Mouse (Mus musculus) liver, embryonic 11.5 days (tissue): ENCODE data around the gene Stat3. TPM values are rescaled to one million over a fixed set of nuclear protein-coding genes. Genes with fewer than 3 reads are reported as not detected.

ENCODE experiments used
- ATAC-seq: fragments of 200-750 bp; cut with Nextera tagmentation; replicated peaks from 2 replicates; pipeline ENCODE4 v1.8.0; 2017; ENCODE audit warnings: moderate number of reproducible peaks, mild to moderate bottlenecking, moderate TSS enrichment, moderate library complexity; ENCODE audit not compliant: low FRiP score
- DNase-seq: peaks from one replicate; pipeline ENCODE4 v3.0.0-alpha.2; 2017; ENCODE audit warnings: low spot score
- H3K27ac ChIP-seq: fragments of 300-500 bp; sonication (generic); 2 replicates; pipeline ENCODE4 v1.5.1; 2014; ENCODE audit warnings: mild to moderate bottlenecking, low read depth, low read length, control low read depth
- H3K27me3 ChIP-seq: fragments of 300-500 bp; sonication (generic); replicated peaks from 2 replicates; pipeline ENCODE4 v1.6.1; 2014; ENCODE audit warnings: low read length, mixed read lengths; ENCODE audit not compliant: control insufficient read depth, insufficient read depth
- H3K36me3 ChIP-seq: fragments of 300-500 bp; sonication (generic); 2 replicates; pipeline ENCODE4 v1.6.1; 2014; ENCODE audit warnings: mild to moderate bottlenecking, low read length, moderate library complexity, mixed read lengths; ENCODE audit not compliant: control insufficient read depth, insufficient read depth
- H3K4me1 ChIP-seq: fragments of 300-500 bp; sonication (generic); replicated peaks from 2 replicates; pipeline ENCODE4 v1.6.1; 2014; ENCODE audit warnings: low read length, mixed read lengths; ENCODE audit not compliant: control insufficient read depth, insufficient read depth
- H3K4me2 ChIP-seq: fragments of 300-500 bp; sonication (generic); 2 replicates; pipeline ENCODE4 v1.6.1; 2014; ENCODE audit warnings: mild to moderate bottlenecking, control low read depth, moderate library complexity
- H3K4me3 ChIP-seq: fragments of 300-500 bp; sonication (generic); 2 replicates; pipeline ENCODE4 v1.5.1; 2014; ENCODE audit warnings: low read depth, low read length, control low read depth
- H3K9ac ChIP-seq: fragments of 300-500 bp; sonication (generic); 2 replicates; pipeline ENCODE4 v1.6.1; 2014; ENCODE audit warnings: low read depth, low read length, control low read depth
- H3K9me3 ChIP-seq: fragments of 300-500 bp; sonication (generic); 2 replicates; pipeline ENCODE4 v1.6.1; 2016; ENCODE audit warnings: low read length, inconsistent platforms, mixed read lengths; ENCODE audit not compliant: control insufficient read depth
- WGBS: fragments of 180-500 bp; shearing (Covaris S2); extraction: QIAGEN DNeasy Blood & Tissue Kit; methylation state at CpG from one replicate; pipeline ENCODE4 v1.1.7; 2014; 5-methylcytosine and 5-hydroxymethylcytosine counted together
- polyA plus RNA-seq: library from polyadenylated mRNA; unstranded; fragments of >200 nt; fragmentation: Nextera tagmentation; extraction: Ambion mirVana; gene quantifications from 2 replicates; pipeline ENCODE4 v1.2.1, GENCODE M21; 2014

Gene Stat3
- polyA plus RNA-seq = 52.9 and 57.3 TPM in 2 replicates

GRCm38 (mm10) chr11:100939512-100940151, at the start of gene Stat3:
TSS of gene Stat3 (minus strand) at chr11:100939540.
- ATAC-seq (peak; percentile 97), DNase-seq (peak; percentile 100)
- no peaks in the 10 kb centered on the region for H3K36me3 ChIP-seq
- H3K9ac ChIP-seq = peak within 1 kb of the TSS; percentile 91
- peak within 1 kb of the TSS; percentile 87 for H3K4me3 ChIP-seq
- no peaks in the 10 kb centered on the region for H3K9me3 ChIP-seq
- peak within 1 kb of the TSS; percentile 87 for H3K4me2 ChIP-seq
- peak within 1 kb of the TSS; percentile 74 for H3K27ac ChIP-seq
- H3K27me3 ChIP-seq = no peaks in the 10 kb centered on the region
- under 1% methylated on average over 29 of the region's 29 CpGs for WGBS
- H3K4me1 ChIP-seq = peaks cover 36% of the 10 kb centered on the region

- Histone ChIP-seq H3K4me1 (no peaks in the 10 kb centered on the region), H3K36me3 (no peaks in the 10 kb centered on the region), H3K9me3 (no peaks in the 10 kb centered on the region), H3K27me3 (no peaks in the 10 kb centered on the region), H3K4me2 (no peak overlapping the region), H3K4me3 (no peak overlapping the region), H3K9ac (no peak overlapping the region), H3K27ac (no peak overlapping the region)
- DNase-seq (no peak), ATAC-seq (no peak)
- WGBS = 70% methylated on average over 3 of the region's 3 CpGs
These were observed 49.3 kb upstream of the Stat3 start for GRCm38 (mm10) chr11:100988674-100989073.

- Histone ChIP-seq H3K4me1 (no peaks in the 10 kb centered on the region), H3K27me3 (peaks cover 3% of the 10 kb centered on the region), H3K27ac (no peak overlapping the region), H3K9ac (no peak overlapping the region), H3K36me3 (no peaks in the 10 kb centered on the region), H3K9me3 (no peaks in the 10 kb centered on the region), H3K4me3 (no peak overlapping the region), H3K4me2 (no peak overlapping the region)
- WGBS = 52% methylated on average over 3 of the region's 3 CpGs
- DNase-seq (no peak), ATAC-seq (no peak)
These were observed 46.3 kb upstream of the Stat3 start for GRCm38 (mm10) chr11:100985607-100986006.

GRCm38 (mm10) chr11:100983778-100984131, 44.4 kb upstream of the Stat3 start:
- Histone ChIP-seq H3K4me3 (no peak overlapping the region; the same call in 1 of the 2 replicates), H3K27me3 (peaks cover 3% of the 10 kb centered on the region), H3K9me3 (no peaks in the 10 kb centered on the region), H3K4me2 (no peak overlapping the region), H3K27ac (no peak overlapping the region), H3K4me1 (no peaks in the 10 kb centered on the region), H3K36me3 (no peaks in the 10 kb centered on the region), H3K9ac (no peak overlapping the region)
- WGBS = 71% methylated on average over 7 of the region's 7 CpGs
- no peak for DNase-seq
- ATAC-seq = no peak

- H3K27me3 ChIP-seq = peaks cover 3% of the 10 kb centered on the region
- peak; percentile 83 for DNase-seq
- H3K36me3 ChIP-seq = no peaks in the 10 kb centered on the region
- no peak overlapping the region for H3K27ac ChIP-seq
- H3K9me3 ChIP-seq = no peaks in the 10 kb centered on the region
- peak; percentile 63 for ATAC-seq
- H3K4me2 ChIP-seq = peak overlapping the region; percentile 57
- peak overlapping the region; percentile 23 for H3K4me3 ChIP-seq
- WGBS = 5% methylated on average over 20 of the region's 20 CpGs
- no peak overlapping the region; the same call in 1 of the 2 replicates for H3K9ac ChIP-seq
- no peaks in the 10 kb centered on the region for H3K4me1 ChIP-seq
These were observed 43.9 kb upstream of the Stat3 start for GRCm38 (mm10) chr11:100983125-100983777.

DNA sequence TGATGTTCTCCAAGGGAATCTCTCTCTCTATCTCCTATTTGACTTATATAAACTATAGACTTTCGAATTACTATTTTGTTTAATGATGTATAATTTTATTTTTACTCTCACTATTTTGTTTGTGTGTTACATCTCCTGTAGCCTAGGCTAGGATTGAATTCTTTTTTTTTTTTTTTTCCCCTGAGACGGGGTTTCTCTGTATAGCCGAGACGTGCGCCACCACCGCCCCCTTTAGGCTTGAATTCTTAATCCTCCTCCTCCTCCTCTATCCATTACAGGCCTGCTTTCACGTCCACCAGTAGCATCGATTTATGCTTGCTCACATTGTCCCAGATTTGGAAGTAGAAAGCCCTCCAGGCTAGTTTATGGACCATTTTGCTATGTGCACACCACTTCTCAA, 42.7 kb upstream of the Stat3 start:
- H3K27ac ChIP-seq = no peak overlapping the region
- ATAC-seq = no peak
- H3K4me2 ChIP-seq = no peak overlapping the region
- no peaks in the 10 kb centered on the region for H3K36me3 ChIP-seq
- peaks cover 3% of the 10 kb centered on the region for H3K27me3 ChIP-seq
- H3K4me3 ChIP-seq = no peak overlapping the region
- WGBS = 30% methylated on average over 8 of the region's 8 CpGs
- H3K9me3 ChIP-seq = no peaks in the 10 kb centered on the region
- no peaks in the 10 kb centered on the region for H3K4me1 ChIP-seq
- no peak for DNase-seq
- H3K9ac ChIP-seq = no peak overlapping the region

GRCm38 (mm10) chr11:100981236-100981635, 41.9 kb upstream of the Stat3 start:
- WGBS = 79% methylated on average over 3 of the region's 3 CpGs
- Histone ChIP-seq H3K4me1 (no peaks in the 10 kb centered on the region), H3K9me3 (no peaks in the 10 kb centered on the region), H3K36me3 (no peaks in the 10 kb centered on the region), H3K27ac (no peak overlapping the region), H3K9ac (no peak overlapping the region), H3K27me3 (peaks cover 3% of the 10 kb centered on the region), H3K4me3 (no peak overlapping the region), H3K4me2 (no peak overlapping the region)
- no peak for DNase-seq
- ATAC-seq = no peak

GRCm38 (mm10) chr11:100980438-100980837, 41.1 kb upstream of the Stat3 start:
- Histone ChIP-seq H3K9me3 (no peaks in the 10 kb centered on the region), H3K4me2 (no peak overlapping the region), H3K27me3 (peaks cover 3% of the 10 kb centered on the region), H3K27ac (no peak overlapping the region), H3K36me3 (no peaks in the 10 kb centered on the region), H3K4me1 (no peaks in the 10 kb centered on the region), H3K9ac (no peak overlapping the region), H3K4me3 (no peak overlapping the region)
- DNase-seq (no peak), ATAC-seq (no peak)
- 60% methylated on average over 1 of the region's 1 CpGs for WGBS

- H3K4me1 ChIP-seq = no peaks in the 10 kb centered on the region
- DNase-seq = no peak
- WGBS = 64% methylated on average over 8 of the region's 8 CpGs
- peaks cover 3% of the 10 kb centered on the region for H3K27me3 ChIP-seq
- H3K27ac ChIP-seq = no peak overlapping the region
- no peak for ATAC-seq
- no peaks in the 10 kb centered on the region for H3K36me3 ChIP-seq
- H3K4me3 ChIP-seq = no peak overlapping the region
- H3K9ac ChIP-seq = no peak overlapping the region
- H3K4me2 ChIP-seq = no peak overlapping the region
- no peaks in the 10 kb centered on the region for H3K9me3 ChIP-seq
These were observed 40.5 kb upstream of the Stat3 start for GRCm38 (mm10) chr11:100979887-100980286.
